In genomic region chr1:170963087-170963486, GRCm38 (mm10) we compare ENCODE assay signal across 17 mouse cellular contexts. TPM values are rescaled to one million over a fixed set of nuclear protein-coding genes. Genes with fewer than 3 reads are reported as not detected.
DNase-seq lines count a peak whose midpoint lies in the region; ATAC-seq and TF ChIP-seq lines count a peak whose summit lies in the region.
"Had no signal": no experiment of that assay in that cellular context is flagged by ENCODE, and none has a peak within 500 bp of the region (broad histone marks: within the 10 kb centered on the region; RNA-seq: fewer than 3 reads in every experiment).

No protein-coding gene starts in this region.

- H3K27ac ChIP-seq in intestine, embryonic 14.5 days (ENCODE audit: low read depth): no peak overlapping the region
- H3K27ac ChIP-seq in intestine, postnatal 0 days (ENCODE audit: low read depth, low read length): no peak overlapping the region
- H3K27ac ChIP-seq in lung, embryonic 16.5 days (ENCODE audit: low read length): no peak overlapping the region
- H3K27ac ChIP-seq in intestine, embryonic 16.5 days (ENCODE audit: low read length): no peak overlapping the region

- no peak for DNase-seq in intestine, embryonic 14.5 days (ENCODE audit: low spot score)
- no peak for DNase-seq in lung, adult 2 months
- DNase-seq in NIH3T3 (ENCODE audit: low read depth): peak; percentile 59
- DNase-seq in layer of hippocampus, postnatal 36 days: no peak
- DNase-seq: cerebellum, postnatal 36 days; right cerebral cortex, postnatal 25 days; thymus, postnatal 36 days had no signal

- H3K27me3 ChIP-seq in intestine, embryonic 14.5 days (replicated peaks; ENCODE audit: control insufficient read depth, insufficient read depth, low read length): no peaks in the 10 kb centered on the region
- H3K27me3 ChIP-seq in intestine, postnatal 0 days (replicated peaks; ENCODE audit: control insufficient read depth, insufficient read depth, low read length): no peaks in the 10 kb centered on the region
- no peaks in the 10 kb centered on the region for H3K27me3 ChIP-seq in lung, embryonic 16.5 days (ENCODE audit: control insufficient read depth, insufficient read depth, low read depth, low read length)
- no peaks in the 10 kb centered on the region for H3K27me3 ChIP-seq in intestine, embryonic 16.5 days (replicated peaks; ENCODE audit: control insufficient read depth, insufficient read depth, low read length)

- no peak for TF ChIP-seq CTCF in intestine, postnatal 0 days (IDR thresholded peaks at IDR 0.05; ENCODE audit: low read depth)
- no peak for TF ChIP-seq CTCF in lung, adult 2 months (IDR thresholded peaks at IDR 0.05; ENCODE audit: insufficient read depth, low read length)

- 59% methylated on average over 7 of the region's 7 CpGs for WGBS in intestine, embryonic 14.5 days
- WGBS in intestine, postnatal 0 days: 65% methylated on average over 7 of the region's 7 CpGs
- 55% methylated on average over 7 of the region's 7 CpGs for WGBS in lung, embryonic 16.5 days
- 60% methylated on average over 7 of the region's 7 CpGs for WGBS in lung, adult 2 months
- WGBS in intestine, embryonic 16.5 days: 67% methylated on average over 7 of the region's 7 CpGs

- no peak overlapping the region for H3K9ac ChIP-seq in intestine, embryonic 14.5 days (ENCODE audit: low read length)
- H3K9ac ChIP-seq in intestine, postnatal 0 days (ENCODE audit: low read depth, low read length): no peak overlapping the region
- no peak overlapping the region for H3K9ac ChIP-seq in lung, embryonic 16.5 days (ENCODE audit: low read length)
- H3K9ac ChIP-seq in intestine, embryonic 16.5 days (ENCODE audit: low read depth, low read length): no peak overlapping the region

- H3K4me2 ChIP-seq in intestine, embryonic 14.5 days (ENCODE audit: low read length): no peak overlapping the region
- no peak overlapping the region for H3K4me2 ChIP-seq in intestine, postnatal 0 days (replicated peaks; ENCODE audit: low read depth)
- no peak overlapping the region for H3K4me2 ChIP-seq in lung, embryonic 16.5 days (ENCODE audit: low read depth, low read length)
- H3K4me2 ChIP-seq in intestine, embryonic 16.5 days (ENCODE audit: low read depth, low read length): no peak overlapping the region

- H3K4me3 ChIP-seq in intestine, embryonic 14.5 days (ENCODE audit: low read depth, low read length): no peak overlapping the region
- H3K4me3 ChIP-seq in intestine, postnatal 0 days (ENCODE audit: low read depth, low read length): no peak overlapping the region
- H3K4me3 ChIP-seq in lung, embryonic 16.5 days (ENCODE audit: low read length): no peak overlapping the region
- no peak overlapping the region for H3K4me3 ChIP-seq in lung, adult 2 months (replicated peaks; ENCODE audit: extremely low read depth, low read depth, low read length)
- no peak overlapping the region for H3K4me3 ChIP-seq in intestine, embryonic 16.5 days (ENCODE audit: low read length)
- H3K4me3 ChIP-seq: megakaryocyte, embryonic 14.5 days had no signal

- peak; percentile 64; the same call in 1 of the 2 replicates for ATAC-seq in intestine, embryonic 14.5 days (replicated peaks; ENCODE audit: low FRiP score, low TSS enrichment, low read depth)
- no peak for ATAC-seq in intestine, postnatal 0 days
- ATAC-seq in lung, embryonic 16.5 days (ENCODE audit: low read depth): peak; percentile 49; the same call in 1 of the 2 replicates
- peak; percentile 77 for ATAC-seq in intestine, embryonic 16.5 days

- H3K9me3 ChIP-seq in intestine, embryonic 14.5 days (ENCODE audit: control insufficient read depth, low read length): no peaks in the 10 kb centered on the region
- H3K9me3 ChIP-seq in intestine, postnatal 0 days (ENCODE audit: control insufficient read depth): no peaks in the 10 kb centered on the region
- H3K9me3 ChIP-seq in lung, embryonic 16.5 days (ENCODE audit: control insufficient read depth, low read length): no peaks in the 10 kb centered on the region
- no peaks in the 10 kb centered on the region for H3K9me3 ChIP-seq in intestine, embryonic 16.5 days (ENCODE audit: control insufficient read depth, low read length)
- H3K9me3 ChIP-seq: G1E; megakaryocyte, embryonic 14.5 days had no signal

- H3K36me3 ChIP-seq in intestine, embryonic 14.5 days (ENCODE audit: control insufficient read depth, insufficient read depth, low read length): no peaks in the 10 kb centered on the region
- no peaks in the 10 kb centered on the region for H3K36me3 ChIP-seq in intestine, postnatal 0 days (ENCODE audit: control insufficient read depth, insufficient read depth)
- H3K36me3 ChIP-seq in lung, embryonic 16.5 days (ENCODE audit: control insufficient read depth, insufficient read depth, low read length): no peaks in the 10 kb centered on the region
- no peaks in the 10 kb centered on the region for H3K36me3 ChIP-seq in intestine, embryonic 16.5 days (ENCODE audit: control insufficient read depth, insufficient read depth, low read length)
- H3K36me3 ChIP-seq: G1E had no signal

- H3K4me1 ChIP-seq in intestine, embryonic 14.5 days (replicated peaks; ENCODE audit: control insufficient read depth, insufficient read depth, low read length): 0 out of 2 replicates have a peak, but pooled peaks cover 5% of the 10 kb centered on the region
- 0 out of 2 replicates have a peak, but pooled peaks cover 3% of the 10 kb centered on the region for H3K4me1 ChIP-seq in intestine, postnatal 0 days (replicated peaks; ENCODE audit: control insufficient read depth, insufficient read depth, low read length)
- H3K4me1 ChIP-seq in lung, embryonic 16.5 days (replicated peaks; ENCODE audit: control insufficient read depth, insufficient read depth, low read length): peaks cover 6% of the 10 kb centered on the region; the same call in 1 of the 2 replicates
- peaks cover 4% of the 10 kb centered on the region for H3K4me1 ChIP-seq in lung, adult 2 months (ENCODE audit: control insufficient read depth, insufficient read depth, low read length)
- H3K4me1 ChIP-seq in intestine, embryonic 16.5 days (ENCODE audit: control insufficient read depth, insufficient read depth, low read length): peaks cover 7% of the 10 kb centered on the region

- no peak for TF ChIP-seq POLR2A in lung, adult 2 months (IDR thresholded peaks at IDR 0.05; ENCODE audit: borderline replicate concordance, extremely low read depth, low read depth, low read length)

RNA-seq across cellular contexts. Expression of gene Fcgr2b, which starts 13.3 kb away (rescaled TPM):
- polyA plus RNA-seq in intestine, embryonic 14.5 days (2014; fragmentation: Nextera tagmentation; extraction: Ambion mirVana): 1.1 and 1.2 TPM in 2 replicates
- polyA plus RNA-seq in intestine, postnatal 0 days (2015; fragmentation: Nextera tagmentation; extraction: Ambion mirVana): 1.8 and 3.1 TPM in 2 replicates
- 3.0 and 4.2 TPM in 2 replicates for polyA plus RNA-seq in lung, embryonic 16.5 days (2015; fragmentation: Nextera tagmentation; extraction: Ambion mirVana)
- polyA plus RNA-seq in lung, adult 2 months (2012; rRNA removed): 16.3 and 16.4 TPM in 2 replicates
- polyA plus RNA-seq in intestine, embryonic 16.5 days (2015; fragmentation: Nextera tagmentation; extraction: Ambion mirVana): 1.5 and 2.2 TPM in 2 replicates
- 1 to 10 TPM; 4.5 to 4.6 TPM for total RNA-seq in layer of hippocampus, postnatal 36 days (2021)
- polyA plus RNA-seq: neural tube, embryonic 11.5 days had no signal

RNA-seq across cellular contexts. Expression of gene Fcrla, which starts 35.7 kb away (rescaled TPM):
- not detected in 2 replicates for polyA plus RNA-seq in intestine, embryonic 14.5 days (2014; fragmentation: Nextera tagmentation; extraction: Ambion mirVana)
- 0.13 TPM in 1 of 2 replicates, not detected in the other for polyA plus RNA-seq in intestine, postnatal 0 days (2015; fragmentation: Nextera tagmentation; extraction: Ambion mirVana)
- polyA plus RNA-seq in lung, embryonic 16.5 days (2015; fragmentation: Nextera tagmentation; extraction: Ambion mirVana): not detected in 2 replicates
- polyA plus RNA-seq in lung, adult 2 months (2012; rRNA removed): 8.0 and 8.7 TPM in 2 replicates
- polyA plus RNA-seq in intestine, embryonic 16.5 days (2015; fragmentation: Nextera tagmentation; extraction: Ambion mirVana): 0.10 TPM in 1 of 2 replicates, not detected in the other
- not detected for total RNA-seq in layer of hippocampus, postnatal 36 days (2021)
- total RNA-seq: granulocyte monocyte progenitor cell, adult 5-6 weeks; layer of hippocampus, adult 18-20 months; left cerebral cortex, postnatal 36 days had no signal
- polyA plus RNA-seq: neural tube, embryonic 11.5 days had no signal

RNA-seq across cellular contexts. Expression of gene Fcrlb, which starts 50.3 kb away (rescaled TPM):
- polyA plus RNA-seq in intestine, embryonic 14.5 days (2014; fragmentation: Nextera tagmentation; extraction: Ambion mirVana): not detected in 2 replicates
- polyA plus RNA-seq in intestine, postnatal 0 days (2015; fragmentation: Nextera tagmentation; extraction: Ambion mirVana): 0.12 and 0.20 TPM in 2 replicates
- polyA plus RNA-seq in lung, embryonic 16.5 days (2015; fragmentation: Nextera tagmentation; extraction: Ambion mirVana): not detected in 2 replicates
- 0.71 and 1.2 TPM in 2 replicates for polyA plus RNA-seq in lung, adult 2 months (2012; rRNA removed)
- 0.27 TPM in 1 of 2 replicates, not detected in the other for polyA plus RNA-seq in intestine, embryonic 16.5 days (2015; fragmentation: Nextera tagmentation; extraction: Ambion mirVana)
- under 1 TPM; 0.45 to 0.58 TPM for total RNA-seq in layer of hippocampus, postnatal 36 days (2021)
- total RNA-seq: adrenal gland, adult 18-20 months; G1E; granulocyte monocyte progenitor cell, adult 5-6 weeks had no signal
- polyA plus RNA-seq: G1E had no signal

RNA-seq across cellular contexts. Expression of gene Fcgr4, which starts 55.6 kb away (rescaled TPM):
- polyA plus RNA-seq in intestine, embryonic 14.5 days (2014; fragmentation: Nextera tagmentation; extraction: Ambion mirVana): 1.0 and 1.1 TPM in 2 replicates
- polyA plus RNA-seq in intestine, postnatal 0 days (2015; fragmentation: Nextera tagmentation; extraction: Ambion mirVana): 2.7 and 3.7 TPM in 2 replicates
- polyA plus RNA-seq in lung, embryonic 16.5 days (2015; fragmentation: Nextera tagmentation; extraction: Ambion mirVana): 0.39 and 0.84 TPM in 2 replicates
- 6.8 and 7.9 TPM in 2 replicates for polyA plus RNA-seq in lung, adult 2 months (2012; rRNA removed)
- 1.4 and 1.8 TPM in 2 replicates for polyA plus RNA-seq in intestine, embryonic 16.5 days (2015; fragmentation: Nextera tagmentation; extraction: Ambion mirVana)
- total RNA-seq in layer of hippocampus, postnatal 36 days (2021): under 1 TPM in 1 of 2 experiments, not detected in 1; 0.30 TPM
- total RNA-seq: left cerebral cortex, postnatal 36 days had no signal
